Mouse (Mus musculus) liver, embryonic 13.5 days (tissue): ENCODE measurements around the gene Ugt2b1. TPM values are rescaled to one million over a fixed set of nuclear protein-coding genes. Genes with fewer than 3 reads are reported as not detected.
"Not testable (repeated sequence)": the region's sequence is repeated elsewhere in the genome, so short reads cannot be mapped to it uniquely, and the experiment has no call there.

Experiments used
- ATAC-seq: fragments of 200-750 bp; cut with Nextera tagmentation; 2 replicates; pipeline ENCODE4 v1.8.0; 2017; ENCODE audit warnings: low read depth, mild to moderate bottlenecking, moderate number of reproducible peaks, moderate library complexity
- DNase-seq: peaks from one replicate; pipeline ENCODE4 v3.0.0; 2022
- H3K27ac ChIP-seq: fragments of 300-500 bp; sonication (generic); 2 replicates; pipeline ENCODE4 v1.5.1; 2015; ENCODE audit warnings: moderate library complexity, mild to moderate bottlenecking, inconsistent platforms
- H3K27me3 ChIP-seq: fragments of 300-500 bp; sonication (generic); 2 replicates; pipeline ENCODE4 v1.6.1; 2015; ENCODE audit warnings: mild to moderate bottlenecking, inconsistent platforms
- H3K36me3 ChIP-seq: fragments of 300-500 bp; sonication (generic); 2 replicates; pipeline ENCODE4 v1.6.1; 2015; ENCODE audit warnings: mild to moderate bottlenecking, inconsistent platforms
- H3K4me1 ChIP-seq: fragments of 300-500 bp; sonication (generic); replicated peaks from 2 replicates; pipeline ENCODE4 v1.6.1; 2015; ENCODE audit warnings: inconsistent platforms
- H3K4me2 ChIP-seq: fragments of 300-500 bp; sonication (generic); 2 replicates; pipeline ENCODE4 v1.6.1; 2015; ENCODE audit warnings: inconsistent platforms, mild to moderate bottlenecking, moderate library complexity
- H3K4me3 ChIP-seq: fragments of 300-500 bp; sonication (generic); replicated peaks from 2 replicates; pipeline ENCODE4 v1.5.1; 2015; ENCODE audit warnings: mild to moderate bottlenecking, inconsistent platforms
- H3K9ac ChIP-seq: fragments of 300-500 bp; sonication (generic); 2 replicates; pipeline ENCODE4 v1.6.1; 2015; ENCODE audit warnings: mild to moderate bottlenecking, inconsistent platforms
- H3K9me3 ChIP-seq: fragments of 300-500 bp; sonication (generic); replicated peaks from 2 replicates; pipeline ENCODE4 v1.6.1; 2016; ENCODE audit warnings: inconsistent platforms
- WGBS: fragments of 180-500 bp; shearing (Covaris S2); methylation state at CpG from one replicate; pipeline ENCODE4 v1.1.7; 2015; ENCODE audit not compliant: insufficient replicate concordance; 5-methylcytosine and 5-hydroxymethylcytosine counted together
- polyA plus RNA-seq: library from polyadenylated mRNA; unstranded; fragments of >200 nt; fragmentation: Nextera tagmentation; extraction: Ambion mirVana; gene quantifications from 2 replicates; pipeline ENCODE4 v1.2.1, GENCODE M21; 2015

The Ugt2b1 gene
- polyA plus RNA-seq, result 0.12 and 0.32 TPM in 2 replicates

DNA sequence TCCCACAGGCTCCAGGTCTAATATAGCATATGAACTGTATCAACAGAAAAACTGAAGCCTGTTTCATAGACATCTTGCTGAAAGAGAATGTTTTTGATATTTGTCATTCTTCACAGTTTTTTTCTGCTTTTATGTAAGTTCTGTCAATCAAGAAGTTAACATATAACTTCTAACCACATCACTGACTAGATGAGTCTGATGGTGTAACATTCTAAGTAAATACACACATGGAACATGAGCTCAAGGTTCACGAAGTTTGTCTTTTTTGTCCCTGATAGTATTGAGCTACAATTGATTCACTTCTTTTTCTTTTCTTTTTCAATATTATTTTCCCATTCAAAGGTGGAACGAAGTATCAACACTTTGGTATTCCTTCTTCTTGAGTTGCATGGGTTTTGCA, at the start of gene Ugt2b1:
Ugt2b1 (minus strand) TSS at position 105 of the 400 bp plus-strand sequence.
- no peak for ATAC-seq

DNA sequence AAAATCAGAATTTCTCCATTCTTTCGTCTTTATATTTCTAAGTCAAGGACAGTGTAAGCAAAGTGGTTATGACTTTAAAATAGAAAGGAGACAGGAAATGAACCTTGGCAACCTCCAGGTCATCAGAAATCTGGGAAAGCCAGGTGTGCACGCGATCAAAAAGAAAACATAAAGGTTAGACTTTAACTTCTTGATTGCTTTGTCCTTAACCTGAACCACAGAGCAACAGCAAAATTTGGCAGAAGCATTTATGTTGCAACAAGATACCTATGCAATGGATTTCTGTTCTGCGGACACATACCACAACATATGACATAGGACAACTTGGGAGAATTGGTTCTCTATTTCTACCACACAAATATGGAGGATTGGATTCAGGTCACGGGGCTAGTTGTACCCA, 40.9 kb upstream of the Ugt2b1 start:
- not testable (repeated sequence) for H3K27me3 ChIP-seq, H3K4me1 ChIP-seq, H3K9ac ChIP-seq, H3K4me3 ChIP-seq, H3K4me2 ChIP-seq, H3K9me3 ChIP-seq, DNase-seq, H3K36me3 ChIP-seq, H3K27ac ChIP-seq, ATAC-seq
- 60% methylated on average over 5 of the region's 5 CpGs for WGBS

More for the DNA sequence above, at the start of gene Ugt2b1:
- no peaks in the 10 kb centered on the region for H3K36me3 ChIP-seq
- H3K4me3 ChIP-seq, result no peak within 1 kb of the TSS
- no peak within 1 kb of the TSS for H3K4me2 ChIP-seq
- no peaks in the 10 kb centered on the region for H3K4me1 ChIP-seq
- no peaks in the 10 kb centered on the region for H3K9me3 ChIP-seq
- no peaks in the 10 kb centered on the region for H3K27me3 ChIP-seq
- no peak within 1 kb of the TSS for H3K9ac ChIP-seq
- no peak for DNase-seq
- no peak within 1 kb of the TSS for H3K27ac ChIP-seq
- 46% methylated on average over 2 of the region's 2 CpGs for WGBS

DNA sequence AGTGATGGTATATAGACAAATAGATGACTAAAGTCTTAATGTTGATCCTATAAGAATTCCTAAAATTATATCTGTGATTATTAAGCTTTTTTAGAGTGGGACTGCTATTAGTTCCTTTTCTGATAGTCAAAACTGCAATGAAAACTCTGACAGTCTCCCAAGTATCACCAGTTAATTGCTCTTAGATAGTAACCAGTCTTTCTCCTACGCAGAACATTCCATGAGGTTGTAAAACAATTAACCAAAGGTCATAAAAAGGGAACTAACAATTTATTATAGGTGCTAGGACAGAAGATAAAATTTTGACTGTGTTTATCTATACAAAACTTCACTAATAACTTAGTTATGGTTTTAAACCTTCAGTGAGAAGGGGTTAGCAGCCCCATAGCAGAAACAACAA, 36.5 kb upstream of the Ugt2b1 start:
- H3K9me3 ChIP-seq, H3K27ac ChIP-seq, H3K4me2 ChIP-seq, H3K36me3 ChIP-seq, H3K4me3 ChIP-seq, ATAC-seq, H3K9ac ChIP-seq, H3K27me3 ChIP-seq, DNase-seq, H3K4me1 ChIP-seq: not testable (repeated sequence)
- 39% methylated on average over 1 of the region's 1 CpGs for WGBS

DNA sequence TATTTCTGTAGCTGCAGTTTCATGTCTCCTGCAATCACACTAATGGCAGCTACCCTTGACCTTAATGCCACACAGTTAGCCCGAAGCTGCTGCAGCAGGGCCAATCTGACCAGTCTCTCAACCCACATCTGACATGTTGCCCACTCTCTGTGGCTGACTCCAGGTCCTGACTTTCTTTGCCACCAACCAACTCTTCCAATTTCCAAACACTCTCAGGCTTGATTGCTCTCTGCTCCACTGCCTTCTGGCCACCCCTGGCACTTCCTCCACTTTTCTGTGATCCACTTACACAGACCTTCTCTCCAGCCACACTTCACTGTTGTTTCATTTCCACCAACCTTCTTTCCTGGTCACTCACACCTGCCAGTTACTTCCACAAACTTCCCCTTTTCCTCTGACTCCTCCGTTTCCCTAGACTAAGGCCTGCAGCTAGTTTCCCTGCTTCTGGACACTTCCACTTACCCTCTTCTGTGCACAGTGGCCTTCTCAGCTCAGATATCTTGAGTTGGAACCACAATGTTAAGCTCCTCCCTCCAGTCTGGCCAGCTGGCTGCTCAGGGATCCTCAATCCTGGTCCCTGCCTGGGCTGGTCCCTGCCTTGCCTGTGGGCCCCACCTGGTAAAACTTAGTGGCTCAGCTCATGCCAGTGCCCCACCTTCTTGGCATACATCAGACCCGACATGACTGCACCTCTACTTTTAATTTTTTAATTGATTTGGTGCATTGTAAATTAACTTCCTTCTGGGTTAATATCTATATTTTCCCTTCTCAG, 35.4 kb upstream of the Ugt2b1 start:
- WGBS, result 37% methylated on average over 3 of the region's 3 CpGs
- no peak for DNase-seq
- H3K27ac ChIP-seq, result no peak overlapping the region

DNA sequence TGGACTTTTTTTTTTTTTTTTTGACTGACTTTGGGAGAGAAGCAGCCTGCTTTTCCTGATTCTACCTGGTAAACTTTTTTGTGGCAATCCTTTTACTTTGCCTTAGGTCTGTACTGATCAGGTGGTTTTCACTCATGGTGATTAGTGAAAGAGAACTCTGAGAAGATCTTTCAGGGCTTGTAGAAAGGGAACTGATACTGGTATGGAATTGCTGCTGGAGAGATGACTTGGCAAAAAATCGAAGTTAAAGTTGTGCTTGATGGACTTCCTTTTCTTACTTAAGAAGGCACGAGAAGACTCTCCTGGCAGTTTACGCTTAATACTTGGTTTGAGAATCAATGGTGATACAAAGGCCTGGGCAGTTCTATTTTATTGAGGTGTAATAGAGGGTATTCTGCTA, 34.2 kb upstream of the Ugt2b1 start:
- H3K36me3 ChIP-seq, result no peaks in the 10 kb centered on the region
- H3K27me3 ChIP-seq, result no peaks in the 10 kb centered on the region
- H3K27ac ChIP-seq, result no peak overlapping the region
- no peak overlapping the region for H3K4me3 ChIP-seq
- WGBS, result 50% methylated on average over 3 of the region's 3 CpGs
- H3K9me3 ChIP-seq, result no peaks in the 10 kb centered on the region
- DNase-seq (no peak), ATAC-seq (no peak)
- no peak overlapping the region for H3K4me2 ChIP-seq
- no peaks in the 10 kb centered on the region for H3K4me1 ChIP-seq
- no peak overlapping the region for H3K9ac ChIP-seq

More for the DNA sequence above, 35.4 kb upstream of the Ugt2b1 start:
- Histone ChIP-seq H3K9me3 (no peaks in the 10 kb centered on the region), H3K4me2 (no peak overlapping the region), H3K36me3 (no peaks in the 10 kb centered on the region), H3K4me1 (no peaks in the 10 kb centered on the region), H3K27me3 (no peaks in the 10 kb centered on the region), H3K4me3 (no peak overlapping the region), H3K9ac (no peak overlapping the region)
- no peak for ATAC-seq

DNA sequence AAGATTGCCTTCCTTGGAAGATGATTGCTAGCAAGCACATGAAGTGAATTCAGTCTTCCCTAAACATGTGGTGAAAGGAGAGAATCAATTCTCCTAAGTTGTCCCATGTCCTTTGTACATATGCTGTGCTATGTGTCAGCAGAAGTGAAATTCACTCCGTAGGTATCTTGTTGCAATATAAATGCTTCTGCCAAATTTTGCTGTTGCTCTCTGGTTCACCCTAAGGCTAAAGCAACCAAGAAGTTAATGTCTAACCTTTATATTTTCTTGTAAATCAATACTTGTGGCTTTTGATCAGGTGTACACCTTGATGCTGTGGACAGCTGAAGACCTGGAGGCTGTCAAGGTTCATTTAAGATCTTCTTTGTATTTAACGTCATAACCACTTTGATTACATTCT, 15.8 kb upstream of the Ugt2b1 start:
- no peak overlapping the region for H3K9ac ChIP-seq
- no peak overlapping the region for H3K4me2 ChIP-seq
- H3K4me1 ChIP-seq, result no peaks in the 10 kb centered on the region
- H3K4me3 ChIP-seq, result no peak overlapping the region
- WGBS, result 59% methylated on average over 2 of the region's 2 CpGs
- no peaks in the 10 kb centered on the region for H3K36me3 ChIP-seq
- DNase-seq (no peak), ATAC-seq (no peak)
- no peaks in the 10 kb centered on the region for H3K27me3 ChIP-seq
- no peaks in the 10 kb centered on the region for H3K9me3 ChIP-seq
- H3K27ac ChIP-seq, result no peak overlapping the region

DNA sequence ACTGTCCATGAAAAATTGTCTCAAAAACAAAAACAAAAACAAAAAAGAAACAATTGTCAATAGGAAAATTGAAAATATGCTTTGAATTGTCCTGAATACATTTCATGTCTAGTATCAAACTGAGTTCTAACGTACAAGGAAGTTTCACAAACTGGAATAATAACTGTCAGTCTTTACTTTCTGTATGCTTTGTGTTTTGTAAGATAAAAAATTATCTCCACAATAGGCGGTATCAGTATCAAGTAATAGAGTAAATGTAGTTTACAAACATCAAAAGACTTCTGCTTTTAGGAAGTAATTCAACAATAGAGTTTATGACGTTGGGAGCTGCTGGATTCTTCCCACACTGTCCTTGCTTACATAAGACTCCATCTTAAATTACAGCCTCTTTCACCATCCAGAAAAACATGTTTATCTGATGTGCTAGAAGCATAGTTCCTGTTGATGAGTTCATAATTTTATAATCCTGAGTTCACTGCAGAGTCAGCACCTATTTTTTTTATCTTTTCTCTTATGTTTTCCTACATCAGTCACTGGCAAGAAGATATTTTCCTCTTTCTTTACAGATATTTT, 5.6 kb downstream of the Ugt2b1 start:
- 36% methylated on average over 3 of the region's 3 CpGs for WGBS
- H3K9ac ChIP-seq, result no peak overlapping the region
- H3K27ac ChIP-seq, result no peak overlapping the region
- ATAC-seq (no peak), DNase-seq (no peak)
- H3K4me3 ChIP-seq, result no peak overlapping the region
- H3K9me3 ChIP-seq, result no peaks in the 10 kb centered on the region
- H3K4me2 ChIP-seq, result no peak overlapping the region
- H3K27me3 ChIP-seq, result no peaks in the 10 kb centered on the region
- H3K36me3 ChIP-seq, result no peaks in the 10 kb centered on the region
- no peaks in the 10 kb centered on the region for H3K4me1 ChIP-seq

DNA sequence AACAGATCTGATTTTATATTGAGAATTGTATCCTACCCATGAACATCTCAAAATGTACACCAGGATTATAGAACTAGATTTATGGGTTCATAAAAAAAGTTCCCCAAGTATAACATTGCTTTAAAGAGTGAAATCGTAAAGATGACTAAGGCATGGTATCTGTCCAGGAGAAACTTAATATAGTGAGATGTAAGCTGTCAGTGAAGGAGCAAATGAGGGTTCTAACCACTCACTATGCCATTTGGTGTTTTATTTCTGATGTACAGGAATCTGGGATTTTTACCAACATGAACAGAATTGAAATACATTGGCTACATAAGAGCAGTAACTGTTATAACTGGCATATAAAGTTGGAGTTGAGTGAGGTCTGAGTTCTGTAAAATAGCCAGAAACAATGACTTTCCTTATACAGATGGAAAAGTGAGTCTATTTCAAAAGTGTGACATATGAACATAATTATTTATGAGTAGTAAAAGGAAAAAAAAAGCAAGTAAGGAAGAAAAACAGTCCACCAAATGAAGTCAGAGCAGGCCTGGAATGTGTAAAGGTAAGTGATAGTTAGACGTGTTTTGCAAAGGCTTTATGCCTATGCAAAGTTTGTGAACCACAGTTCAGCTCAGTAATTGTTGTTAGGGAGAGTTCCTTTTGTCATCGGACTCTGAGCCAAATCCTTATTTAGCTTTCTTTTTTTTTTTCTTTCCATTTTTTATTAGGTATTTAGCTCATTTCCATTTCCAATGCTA, 14.8 kb downstream of the Ugt2b1 start:
- DNase-seq (no peak), ATAC-seq (no peak)
- Histone ChIP-seq H3K27ac (no peak overlapping the region), H3K4me2 (no peak overlapping the region), H3K9ac (no peak overlapping the region), H3K4me3 (no peak overlapping the region), H3K27me3 (no peaks in the 10 kb centered on the region), H3K9me3 (no peaks in the 10 kb centered on the region), H3K36me3 (no peaks in the 10 kb centered on the region), H3K4me1 (no peaks in the 10 kb centered on the region)
- 68% methylated on average over 3 of the region's 3 CpGs for WGBS

DNA sequence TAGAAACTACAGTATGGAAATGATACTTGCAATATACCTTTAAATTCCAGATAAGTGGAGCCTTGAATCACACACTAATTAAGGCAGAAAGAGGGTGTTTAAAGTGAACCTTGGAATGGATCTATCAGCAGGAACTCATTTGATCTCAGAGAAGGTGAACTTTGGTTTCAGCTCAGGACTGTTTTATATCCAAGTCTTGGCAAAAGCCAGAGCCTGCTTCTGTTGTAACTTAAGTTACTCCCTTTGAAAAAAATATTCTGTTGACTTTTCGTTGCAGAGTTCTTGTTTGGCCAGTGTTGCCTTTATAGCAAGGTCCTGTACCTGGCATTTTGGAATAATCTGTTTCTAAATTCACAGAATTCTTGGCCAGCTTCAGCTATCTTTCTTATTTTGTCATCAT, 15.6 kb downstream of the Ugt2b1 start:
- ATAC-seq, result no peak
- Histone ChIP-seq H3K27ac (no peak overlapping the region), H3K4me3 (no peak overlapping the region)

DNA sequence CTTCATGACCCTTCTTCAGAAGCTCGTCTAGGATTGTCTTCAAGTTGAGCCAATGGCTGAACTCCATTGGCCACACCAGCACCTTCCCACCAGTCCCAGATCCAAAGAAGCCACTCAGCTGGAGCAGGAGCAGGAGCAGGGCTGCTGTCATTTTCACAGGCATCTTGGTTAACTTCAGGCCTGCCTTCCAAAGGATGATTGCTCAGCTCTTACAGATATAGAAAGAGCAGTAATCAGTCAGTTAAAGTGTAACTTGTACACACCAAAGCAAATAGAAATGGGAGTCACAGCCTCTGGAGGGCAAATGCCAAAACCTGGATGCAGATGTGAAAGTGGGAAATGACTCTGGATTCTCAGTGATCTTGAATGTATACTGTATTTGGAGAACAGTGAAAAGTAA, 19.6 kb downstream of the Ugt2b1 start, which contains the start of gene Ugt2b34:
Ugt2b34 (minus strand) TSS at position 180 of the 400 bp plus-strand sequence.
- no peaks in the 10 kb centered on the region for H3K36me3 ChIP-seq
- peak; percentile 70 for ATAC-seq
- no peak for DNase-seq
- no peaks in the 10 kb centered on the region for H3K27me3 ChIP-seq
- H3K9me3 ChIP-seq, result no peaks in the 10 kb centered on the region
- H3K4me2 ChIP-seq, result peak within 1 kb of the TSS; percentile 23; the same call in 1 of the 2 replicates
- 24% methylated on average over 1 of the region's 1 CpGs for WGBS
- peak within 1 kb of the TSS; percentile 39 for H3K4me3 ChIP-seq
- peak within 1 kb of the TSS; percentile 15; the same call in 1 of the 2 replicates for H3K9ac ChIP-seq
- no peaks in the 10 kb centered on the region for H3K4me1 ChIP-seq
- no peak within 1 kb of the TSS for H3K27ac ChIP-seq

More for the DNA sequence above, 15.6 kb downstream of the Ugt2b1 start:
- 27% methylated on average over 1 of the region's 1 CpGs for WGBS
- Histone ChIP-seq H3K9me3 (no peaks in the 10 kb centered on the region), H3K4me2 (no peak overlapping the region), H3K36me3 (no peaks in the 10 kb centered on the region), H3K9ac (no peak overlapping the region), H3K27me3 (no peaks in the 10 kb centered on the region), H3K4me1 (no peaks in the 10 kb centered on the region)
- DNase-seq, result no peak

DNA sequence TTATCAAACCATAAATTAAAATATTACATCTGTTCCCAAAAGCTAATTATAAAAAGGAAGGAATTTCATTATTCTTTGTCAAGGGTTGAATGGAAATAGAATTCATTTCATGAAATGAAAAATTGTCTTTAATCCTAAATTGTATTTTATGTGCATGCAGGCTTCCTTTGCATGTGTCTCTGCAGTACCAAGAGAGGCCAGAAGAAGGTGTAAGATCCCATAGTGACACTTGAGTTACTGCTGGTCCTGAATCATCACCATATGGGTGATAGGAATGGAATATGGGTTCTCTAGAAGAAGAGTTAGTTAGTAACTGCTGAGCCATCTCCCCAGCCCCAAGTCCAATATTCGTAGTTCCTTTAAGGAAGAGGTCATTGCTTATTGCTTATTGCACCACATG, 36.4 kb downstream of the Ugt2b1 start:
- ATAC-seq, result no peak
- Histone ChIP-seq H3K4me3 (no peak overlapping the region), H3K27me3 (no peaks in the 10 kb centered on the region), H3K36me3 (peaks cover 7% of the 10 kb centered on the region), H3K9ac (no peak overlapping the region), H3K4me2 (no peak overlapping the region), H3K4me1 (no peaks in the 10 kb centered on the region), H3K27ac (no peak overlapping the region), H3K9me3 (peaks cover 4% of the 10 kb centered on the region; the same call in 1 of the 2 replicates)
- 59% methylated on average over 1 of the region's 1 CpGs for WGBS
- no peak for DNase-seq
